Mouse (Mus musculus) heart, embryonic 13.5 days (tissue): ENCODE data around the gene Eomes. TPM values are rescaled to one million over a fixed set of nuclear protein-coding genes. Genes with fewer than 3 reads are reported as not detected.
A peak's percentile ranks its signal among the peaks of the same experiment; 100 is the strongest.

Experiments used
- ATAC-seq: fragments of 200-750 bp; cut with Nextera tagmentation; 2 replicates; pipeline ENCODE4 v1.8.0; 2017; ENCODE audit warnings: moderate TSS enrichment; ENCODE audit not compliant: insufficient number of reproducible peaks, low FRiP score, low TSS enrichment; ENCODE audit errors: extremely low read depth
- H3K27ac ChIP-seq: fragments of 300-500 bp; sonication (generic); replicated peaks from 2 replicates; pipeline ENCODE4 v1.5.1; 2015; ENCODE audit warnings: moderate library complexity, mild to moderate bottlenecking, inconsistent platforms
- H3K27me3 ChIP-seq: fragments of 300-500 bp; sonication (generic); replicated peaks from 2 replicates; pipeline ENCODE4 v1.6.1; 2015; ENCODE audit warnings: mild to moderate bottlenecking, inconsistent platforms
- H3K36me3 ChIP-seq: fragments of 300-500 bp; sonication (generic); 2 replicates; pipeline ENCODE4 v1.6.1; 2015; ENCODE audit warnings: mild to moderate bottlenecking, inconsistent platforms
- H3K4me1 ChIP-seq: fragments of 300-500 bp; sonication (generic); 2 replicates; pipeline ENCODE4 v1.6.1; 2015; ENCODE audit warnings: inconsistent platforms
- H3K4me2 ChIP-seq: fragments of 300-500 bp; sonication (generic); 2 replicates; pipeline ENCODE4 v1.6.1; 2015; ENCODE audit warnings: inconsistent platforms, mild to moderate bottlenecking, moderate library complexity
- H3K4me3 ChIP-seq: fragments of 300-500 bp; sonication (generic); 2 replicates; pipeline ENCODE4 v1.5.1; 2015; ENCODE audit warnings: moderate library complexity, mild to moderate bottlenecking, inconsistent platforms
- H3K9ac ChIP-seq: fragments of 300-500 bp; sonication (generic); 2 replicates; pipeline ENCODE4 v1.6.1; 2015; ENCODE audit warnings: inconsistent platforms, mild to moderate bottlenecking, moderate library complexity
- H3K9me3 ChIP-seq: fragments of 300-500 bp; sonication (generic); 2 replicates; pipeline ENCODE4 v1.6.1; 2016; ENCODE audit warnings: inconsistent platforms
- WGBS: fragments of 180-500 bp; shearing (Covaris S2); methylation state at CpG from one replicate; pipeline ENCODE4 v1.1.7; 2015; ENCODE audit warnings: mixed read lengths; 5-methylcytosine and 5-hydroxymethylcytosine counted together
- polyA plus RNA-seq: library from polyadenylated mRNA; unstranded; fragments of >200 nt; fragmentation: Nextera tagmentation; extraction: Ambion mirVana; gene quantifications from 2 replicates; pipeline ENCODE4 v1.2.1, GENCODE M21; 2015

Gene Eomes
- polyA plus RNA-seq, 1 experiment from 2014 or later, result not detected

- Histone ChIP-seq H3K4me3 (peak within 1 kb of the TSS; percentile 92), H3K27ac (peak within 1 kb of the TSS; percentile 81), H3K27me3 (no peaks in the 10 kb centered on the region), H3K9me3 (no peaks in the 10 kb centered on the region), H3K9ac (peak within 1 kb of the TSS; percentile 97), H3K4me1 (peaks cover 41% of the 10 kb centered on the region), H3K36me3 (peaks cover 5% of the 10 kb centered on the region; the same call in 1 of the 2 replicates), H3K4me2 (peak within 1 kb of the TSS; percentile 94)
- no peak for ATAC-seq
- WGBS, result under 1% methylated on average over 42 of the region's 43 CpGs
Measured at GRCm38 (mm10) chr9:118506020-118506403, 28.0 kb downstream of the Eomes start, which contains the start of gene Golga4. TSS of gene Golga4 (plus strand) at chr9:118506267.

GRCm38 (mm10) chr9:118506404-118507231, 28.6 kb downstream of the Eomes start:
- WGBS, result under 1% methylated on average over 57 of the region's 57 CpGs

GRCm38 (mm10) chr9:118507552-118507951, 29.5 kb downstream of the Eomes start:
- Histone ChIP-seq H3K9ac (peak overlapping the region; percentile 97), H3K27ac (no peak overlapping the region), H3K36me3 (peaks cover 5% of the 10 kb centered on the region; the same call in 1 of the 2 replicates), H3K27me3 (no peaks in the 10 kb centered on the region), H3K9me3 (no peaks in the 10 kb centered on the region), H3K4me2 (peak overlapping the region; percentile 94), H3K4me1 (peaks cover 56% of the 10 kb centered on the region), H3K4me3 (peak overlapping the region; percentile 92)
- WGBS, result 81% methylated on average over 6 of the region's 6 CpGs
- ATAC-seq, result no peak

More at GRCm38 (mm10) chr9:118506404-118507231, 28.6 kb downstream of the Eomes start:
- H3K9ac ChIP-seq, result peak overlapping the region; percentile 97
- no peaks in the 10 kb centered on the region for H3K27me3 ChIP-seq
- peak; percentile 28; the same call in 1 of the 2 replicates for ATAC-seq
- peaks cover 47% of the 10 kb centered on the region for H3K4me1 ChIP-seq
- H3K9me3 ChIP-seq, result no peaks in the 10 kb centered on the region
- H3K4me3 ChIP-seq, result peak overlapping the region; percentile 92
- H3K36me3 ChIP-seq, result peaks cover 5% of the 10 kb centered on the region; the same call in 1 of the 2 replicates
- peak overlapping the region; percentile 94 for H3K4me2 ChIP-seq
- peak overlapping the region; percentile 81 for H3K27ac ChIP-seq

GRCm38 (mm10) chr9:118508601-118509000, 30.6 kb downstream of the Eomes start:
- H3K27ac ChIP-seq, result no peak overlapping the region
- H3K4me3 ChIP-seq, result peak overlapping the region; percentile 92; the same call in 1 of the 2 replicates
- peaks cover 67% of the 10 kb centered on the region for H3K4me1 ChIP-seq
- no peaks in the 10 kb centered on the region for H3K9me3 ChIP-seq
- H3K27me3 ChIP-seq, result no peaks in the 10 kb centered on the region
- WGBS, result 80% methylated on average over 7 of the region's 7 CpGs
- peaks cover 5% of the 10 kb centered on the region; the same call in 1 of the 2 replicates for H3K36me3 ChIP-seq
- 0 out of 2 replicates have a peak overlapping the region, but pooled peaks have one; percentile 57 for H3K9ac ChIP-seq
- H3K4me2 ChIP-seq, result peak overlapping the region; percentile 94; the same call in 1 of the 2 replicates
- no peak for ATAC-seq

GRCm38 (mm10) chr9:118510941-118511690, 33.1 kb downstream of the Eomes start:
- Histone ChIP-seq H3K9me3 (no peaks in the 10 kb centered on the region), H3K27ac (peak overlapping the region; percentile 79), H3K27me3 (no peaks in the 10 kb centered on the region), H3K4me3 (no peak overlapping the region), H3K4me2 (peak overlapping the region; percentile 1; the same call in 1 of the 2 replicates), H3K4me1 (peaks cover 82% of the 10 kb centered on the region), H3K9ac (peak overlapping the region; percentile 58; the same call in 1 of the 2 replicates), H3K36me3 (peaks cover 23% of the 10 kb centered on the region)
- WGBS, result 67% methylated on average over 15 of the region's 15 CpGs
- ATAC-seq, result no peak

- no peak for ATAC-seq
- peak overlapping the region; percentile 24; the same call in 1 of the 2 replicates for H3K9ac ChIP-seq
- peak overlapping the region; percentile 18 for H3K4me2 ChIP-seq
- WGBS, result 36% methylated on average over 3 of the region's 3 CpGs
- peak overlapping the region; percentile 79 for H3K27ac ChIP-seq
- H3K4me1 ChIP-seq, result peaks cover 87% of the 10 kb centered on the region
- H3K27me3 ChIP-seq, result no peaks in the 10 kb centered on the region
- H3K9me3 ChIP-seq, result no peaks in the 10 kb centered on the region
- H3K36me3 ChIP-seq, result peaks cover 23% of the 10 kb centered on the region
- no peak overlapping the region for H3K4me3 ChIP-seq
Measured at GRCm38 (mm10) chr9:118512681-118513233, 34.7 kb downstream of the Eomes start.

- Histone ChIP-seq H3K9me3 (no peaks in the 10 kb centered on the region), H3K4me3 (no peak overlapping the region), H3K27me3 (no peaks in the 10 kb centered on the region), H3K9ac (no peak overlapping the region), H3K4me2 (no peak overlapping the region), H3K4me1 (peaks cover 85% of the 10 kb centered on the region), H3K36me3 (peaks cover 23% of the 10 kb centered on the region), H3K27ac (peak overlapping the region; percentile 64)
- WGBS, result 51% methylated on average over 6 of the region's 6 CpGs
- no peak for ATAC-seq
Measured at GRCm38 (mm10) chr9:118515476-118515875, 37.5 kb downstream of the Eomes start.

- no peak overlapping the region for H3K4me2 ChIP-seq
- no peaks in the 10 kb centered on the region for H3K27me3 ChIP-seq
- H3K36me3 ChIP-seq, result peaks cover 19% of the 10 kb centered on the region
- no peak overlapping the region for H3K27ac ChIP-seq
- H3K9ac ChIP-seq, result no peak overlapping the region
- ATAC-seq, result no peak
- peaks cover 85% of the 10 kb centered on the region for H3K4me1 ChIP-seq
- H3K9me3 ChIP-seq, result no peaks in the 10 kb centered on the region
- H3K4me3 ChIP-seq, result no peak overlapping the region
- 86% methylated on average over 3 of the region's 3 CpGs for WGBS
Measured at GRCm38 (mm10) chr9:118516162-118516561, 38.1 kb downstream of the Eomes start.

- H3K27me3 ChIP-seq, result no peaks in the 10 kb centered on the region
- WGBS, result 72% methylated on average over 8 of the region's 8 CpGs
- no peak overlapping the region for H3K4me2 ChIP-seq
- peaks cover 22% of the 10 kb centered on the region for H3K36me3 ChIP-seq
- H3K9me3 ChIP-seq, result no peaks in the 10 kb centered on the region
- H3K4me1 ChIP-seq, result peaks cover 82% of the 10 kb centered on the region
- H3K27ac ChIP-seq, result no peak overlapping the region
- ATAC-seq, result no peak
- no peak overlapping the region for H3K4me3 ChIP-seq
- H3K9ac ChIP-seq, result 0 out of 2 replicates have a peak overlapping the region, but pooled peaks have one; percentile 10
Measured at GRCm38 (mm10) chr9:118517619-118518018, 39.6 kb downstream of the Eomes start.

GRCm38 (mm10) chr9:118519101-118519500, 41.1 kb downstream of the Eomes start:
- peak overlapping the region; percentile 17 for H3K9ac ChIP-seq
- H3K9me3 ChIP-seq, result no peaks in the 10 kb centered on the region
- no peaks in the 10 kb centered on the region for H3K27me3 ChIP-seq
- H3K4me2 ChIP-seq, result peak overlapping the region; percentile 18; the same call in 1 of the 2 replicates
- peaks cover 80% of the 10 kb centered on the region for H3K4me1 ChIP-seq
- no peak for ATAC-seq
- H3K36me3 ChIP-seq, result peaks cover 32% of the 10 kb centered on the region
- no peak overlapping the region for H3K4me3 ChIP-seq
- H3K27ac ChIP-seq, result peak overlapping the region; percentile 63
- 48% methylated on average over 8 of the region's 8 CpGs for WGBS
